Mouse (Mus musculus) limb, embryonic 11.5 days (tissue): ENCODE results near the gene Dck. TPM values are rescaled to one million over a fixed set of nuclear protein-coding genes. Genes with fewer than 3 reads are reported as not detected.

Experiments used
- ATAC-seq: fragments of 200-750 bp; cut with Nextera tagmentation; 2 replicates; pipeline ENCODE4 v1.8.0; 2017; ENCODE audit warnings: low read depth; ENCODE audit not compliant: insufficient number of reproducible peaks, low FRiP score, low TSS enrichment
- DNase-seq: peaks from one replicate; pipeline ENCODE4 v3.0.0-alpha.2; 2015; ENCODE audit warnings: low spot score
- H3K27ac ChIP-seq: fragments of 300-500 bp; sonication (generic); replicated peaks from 2 replicates; pipeline ENCODE4 v1.5.1; 2014; ENCODE audit warnings: low read depth, mild to moderate bottlenecking, low read length
- H3K27me3 ChIP-seq: fragments of 300-500 bp; sonication (generic); 2 replicates; pipeline ENCODE4 v1.6.1; 2014; ENCODE audit warnings: mild to moderate bottlenecking, low read length, mixed read lengths; ENCODE audit not compliant: control insufficient read depth, insufficient read depth
- H3K36me3 ChIP-seq: fragments of 300-500 bp; sonication (generic); 2 replicates; pipeline ENCODE4 v1.6.1; 2014; ENCODE audit warnings: mild to moderate bottlenecking, low read length, moderate library complexity, mixed read lengths; ENCODE audit not compliant: control insufficient read depth, insufficient read depth
- H3K4me1 ChIP-seq: fragments of 300-500 bp; sonication (generic); 2 replicates; pipeline ENCODE4 v1.6.1; 2014; ENCODE audit warnings: low read length, mixed read lengths; ENCODE audit not compliant: control insufficient read depth, insufficient read depth
- H3K4me2 ChIP-seq: fragments of 300-500 bp; sonication (generic); 2 replicates; pipeline ENCODE4 v1.6.1; 2014; ENCODE audit warnings: low read depth, mild to moderate bottlenecking, moderate library complexity; ENCODE audit not compliant: severe bottlenecking
- H3K4me3 ChIP-seq: fragments of 300-500 bp; sonication (generic); 2 replicates; pipeline ENCODE4 v1.5.1; 2014; ENCODE audit warnings: low read depth, low read length
- H3K9ac ChIP-seq: fragments of 300-500 bp; sonication (generic); 2 replicates; pipeline ENCODE4 v1.6.1; 2014; ENCODE audit warnings: mild to moderate bottlenecking, low read length
- H3K9me3 ChIP-seq: fragments of 300-500 bp; sonication (generic); 2 replicates; pipeline ENCODE4 v1.6.1; 2016; ENCODE audit warnings: low read length; ENCODE audit not compliant: control insufficient read depth
- WGBS: fragments of 180-500 bp; shearing (Covaris S2); extraction: QIAGEN DNeasy Blood & Tissue Kit; methylation state at CpG from one replicate; pipeline ENCODE4 v1.1.7; 2014; 5-methylcytosine and 5-hydroxymethylcytosine counted together
- polyA plus RNA-seq: library from polyadenylated mRNA; unstranded; fragments of >200 nt; fragmentation: Nextera tagmentation; extraction: Ambion mirVana; gene quantifications from 2 replicates; pipeline ENCODE4 v1.2.1, GENCODE M21; 2014

Gene Dck
- polyA plus RNA-seq, 1 experiment from 2014 or later, result 93.3 TPM

- DNase-seq, result no peak
- no peak for ATAC-seq
- Histone ChIP-seq H3K4me2 (no peak overlapping the region), H3K4me1 (no peaks in the 10 kb centered on the region), H3K36me3 (no peaks in the 10 kb centered on the region), H3K27ac (no peak overlapping the region), H3K9ac (no peak overlapping the region), H3K27me3 (no peaks in the 10 kb centered on the region), H3K4me3 (no peak overlapping the region), H3K9me3 (no peaks in the 10 kb centered on the region)
- 75% methylated on average over 4 of the region's 4 CpGs for WGBS
Observed at GRCm38 (mm10) chr5:88830880-88831279, 66.1 kb downstream of the Dck start.

GRCm38 (mm10) chr5:88831935-88832334 lies 67.1 kb downstream of the Dck start:
- H3K4me2 ChIP-seq, result no peak overlapping the region
- H3K4me3 ChIP-seq, result no peak overlapping the region
- no peaks in the 10 kb centered on the region for H3K36me3 ChIP-seq
- no peaks in the 10 kb centered on the region for H3K4me1 ChIP-seq
- no peaks in the 10 kb centered on the region for H3K27me3 ChIP-seq
- no peak overlapping the region for H3K9ac ChIP-seq
- whole genome bisulfite sequencing, result 70% methylated on average over 3 of the region's 3 CpGs
- ATAC-seq (no peak), DNase-seq (no peak)
- H3K27ac ChIP-seq, result no peak overlapping the region
- no peaks in the 10 kb centered on the region for H3K9me3 ChIP-seq

Other genes with a start within 250 kb of the Dck start
- gene Jchain, start 237.1 kb upstream of the Dck start, polyA plus RNA-seq, result 0.17 TPM in 1 of 2 replicates, not detected in the other
- 86.4 and 95.8 TPM in 2 replicates for gene Utp3, start 210.5 kb upstream of the Dck start, polyA plus RNA-seq
- 9.9 and 11.1 TPM in 2 replicates for gene Rufy3, start 200.0 kb upstream of the Dck start, polyA plus RNA-seq
- 74.7 and 75.1 TPM in 2 replicates for gene Grsf1, start 88.8 kb upstream of the Dck start, polyA plus RNA-seq
- gene Mob1b, start 44.1 kb upstream of the Dck start, polyA plus RNA-seq, result 12.5 and 17.0 TPM in 2 replicates
- 1.7 and 1.9 TPM in 2 replicates for gene Slc4a4, start 121.8 kb downstream of the Dck start, polyA plus RNA-seq